Mouse (Mus musculus): ENCODE results near the gene Asb8. TPM values are rescaled to one million over a fixed set of nuclear protein-coding genes. Genes with fewer than 3 reads are reported as not detected.

Asb8 gene
- 21.4 to 28.3 TPM (median 21.7 TPM) in 3 replicates for total RNA-seq (2017)

- no peak for ATAC-seq (replicated peaks; ENCODE audit: insufficient number of reproducible peaks, low FRiP score, low TSS enrichment, poor library complexity, severe bottlenecking)
Observed at GRCm38 (mm10) chr15:98165525-98165924, at the start of gene Asb8. Gene Asb8 (minus strand): TSS chr15:98165625.

- ATAC-seq (replicated peaks; ENCODE audit: insufficient number of reproducible peaks, low FRiP score, low TSS enrichment, poor library complexity, severe bottlenecking): no peak
Observed at GRCm38 (mm10) chr15:98214130-98214529, 48.7 kb upstream of the Asb8 start.

- ATAC-seq (replicated peaks; ENCODE audit: insufficient number of reproducible peaks, low FRiP score, low TSS enrichment, poor library complexity, severe bottlenecking): no peak
Observed at GRCm38 (mm10) chr15:98213336-98213870, 48.0 kb upstream of the Asb8 start.

- no peak for ATAC-seq (replicated peaks; ENCODE audit: insufficient number of reproducible peaks, low FRiP score, low TSS enrichment, poor library complexity, severe bottlenecking)
Observed at GRCm38 (mm10) chr15:98209676-98210075, 44.3 kb upstream of the Asb8 start.

GRCm38 (mm10) chr15:98195442-98195841 lies 30.0 kb upstream of the Asb8 start, which contains the start of gene Olfr288:
Gene Olfr288 (minus strand): TSS chr15:98195542.
- ATAC-seq (replicated peaks; ENCODE audit: insufficient number of reproducible peaks, low FRiP score, low TSS enrichment, poor library complexity, severe bottlenecking): no peak

- ATAC-seq (replicated peaks; ENCODE audit: insufficient number of reproducible peaks, low FRiP score, low TSS enrichment, poor library complexity, severe bottlenecking): no peak
Observed at GRCm38 (mm10) chr15:98184456-98184855, 19.0 kb upstream of the Asb8 start.

GRCm38 (mm10) chr15:98181856-98182570 lies 16.6 kb upstream of the Asb8 start:
- no peak for ATAC-seq (replicated peaks; ENCODE audit: insufficient number of reproducible peaks, low FRiP score, low TSS enrichment, poor library complexity, severe bottlenecking)

GRCm38 (mm10) chr15:98181132-98181711 lies 15.8 kb upstream of the Asb8 start:
- ATAC-seq (replicated peaks; ENCODE audit: insufficient number of reproducible peaks, low FRiP score, low TSS enrichment, poor library complexity, severe bottlenecking): peak; percentile 95

GRCm38 (mm10) chr15:98180567-98181131 lies 15.2 kb upstream of the Asb8 start:
- ATAC-seq (replicated peaks; ENCODE audit: insufficient number of reproducible peaks, low FRiP score, low TSS enrichment, poor library complexity, severe bottlenecking): no peak

- ATAC-seq (replicated peaks; ENCODE audit: insufficient number of reproducible peaks, low FRiP score, low TSS enrichment, poor library complexity, severe bottlenecking): no peak
Observed at GRCm38 (mm10) chr15:98177320-98177719, 11.9 kb upstream of the Asb8 start.

GRCm38 (mm10) chr15:98173821-98174220 lies 8.4 kb upstream of the Asb8 start:
- ATAC-seq (replicated peaks; ENCODE audit: insufficient number of reproducible peaks, low FRiP score, low TSS enrichment, poor library complexity, severe bottlenecking): no peak

- ATAC-seq (replicated peaks; ENCODE audit: insufficient number of reproducible peaks, low FRiP score, low TSS enrichment, poor library complexity, severe bottlenecking): no peak
Observed at GRCm38 (mm10) chr15:98172113-98172512, 6.7 kb upstream of the Asb8 start.

- no peak for ATAC-seq (replicated peaks; ENCODE audit: insufficient number of reproducible peaks, low FRiP score, low TSS enrichment, poor library complexity, severe bottlenecking)
Observed at GRCm38 (mm10) chr15:98170917-98171316, 5.5 kb upstream of the Asb8 start.

- ATAC-seq (replicated peaks; ENCODE audit: insufficient number of reproducible peaks, low FRiP score, low TSS enrichment, poor library complexity, severe bottlenecking): no peak
Observed at GRCm38 (mm10) chr15:98170365-98170764, 4.9 kb upstream of the Asb8 start.

- ATAC-seq (replicated peaks; ENCODE audit: insufficient number of reproducible peaks, low FRiP score, low TSS enrichment, poor library complexity, severe bottlenecking): no peak
Observed at GRCm38 (mm10) chr15:98168622-98169004, 3.2 kb upstream of the Asb8 start.

- peak; percentile 71 for ATAC-seq (replicated peaks; ENCODE audit: insufficient number of reproducible peaks, low FRiP score, low TSS enrichment, poor library complexity, severe bottlenecking)
Observed at GRCm38 (mm10) chr15:98167645-98168621, 2.5 kb upstream of the Asb8 start.

GRCm38 (mm10) chr15:98166963-98167644 lies 1.7 kb upstream of the Asb8 start, which contains the start of gene Ccdc184:
Gene Ccdc184 (plus strand): TSS chr15:98167158.
- ATAC-seq (replicated peaks; ENCODE audit: insufficient number of reproducible peaks, low FRiP score, low TSS enrichment, poor library complexity, severe bottlenecking): no peak

- no peak for ATAC-seq (replicated peaks; ENCODE audit: insufficient number of reproducible peaks, low FRiP score, low TSS enrichment, poor library complexity, severe bottlenecking)
Observed at GRCm38 (mm10) chr15:98162561-98162960, 2.9 kb downstream of the Asb8 start.

All from monocyte, adult 5-6 weeks (primary cell).